Mouse (Mus musculus) CH12F3 (cell line): Measurements from ENCODE around the gene Mettl14.
"Not testable (repeated sequence)": the region's sequence is repeated elsewhere in the genome, so short reads cannot be mapped to it uniquely, and the experiment has no call there.

ENCODE experiments used
- in situ Hi-C: fragments of 300-500 bp; cut with MboI; formaldehyde crosslinking; loops from 2 replicates; pipeline ENCODE4 v1.14.3; 2020; ENCODE audit warnings: low sequenced_read_pairs

The Mettl14 gene

GRCm38 (mm10) chr3:123366820-123367219, 19.1 kb downstream of the Mettl14 start:
- in situ Hi-C loops, result not testable (repeated sequence)

GRCm38 (mm10) chr3:123356377-123356991, 29.4 kb downstream of the Mettl14 start:
- in situ Hi-C loops, result no loop called here

- in situ Hi-C loops, result no loop called here
Observed at GRCm38 (mm10) chr3:123354388-123354787, 31.5 kb downstream of the Mettl14 start.

GRCm38 (mm10) chr3:123353661-123354060, 32.2 kb downstream of the Mettl14 start:
- in situ Hi-C loops, result no loop called here

GRCm38 (mm10) chr3:123353183-123353582, 32.7 kb downstream of the Mettl14 start:
- in situ Hi-C loops, result no loop called here

GRCm38 (mm10) chr3:123351519-123351918, 34.4 kb downstream of the Mettl14 start:
- in situ Hi-C loops, result no loop called here

- in situ Hi-C loops, result no loop called here
Observed at GRCm38 (mm10) chr3:123350602-123351001, 35.3 kb downstream of the Mettl14 start.

GRCm38 (mm10) chr3:123348080-123348802, 37.7 kb downstream of the Mettl14 start:
- in situ Hi-C loops, result no loop called here

- in situ Hi-C loops, result no loop called here
Observed at GRCm38 (mm10) chr3:123343690-123344089, 42.2 kb downstream of the Mettl14 start.

- in situ Hi-C loops, result no loop called here
Observed at GRCm38 (mm10) chr3:123341049-123341448, 44.9 kb downstream of the Mettl14 start.

GRCm38 (mm10) chr3:123338666-123339195, 47.2 kb downstream of the Mettl14 start:
- in situ Hi-C loops, result no loop called here

GRCm38 (mm10) chr3:123337853-123338252, 48.1 kb downstream of the Mettl14 start:
- in situ Hi-C loops, result no loop called here

- in situ Hi-C loops, result no loop called here
Observed at GRCm38 (mm10) chr3:123336951-123337350, 49.0 kb downstream of the Mettl14 start.

- in situ Hi-C loops, result no loop called here
Observed at GRCm38 (mm10) chr3:123336455-123336854, 49.5 kb downstream of the Mettl14 start.

GRCm38 (mm10) chr3:123335480-123335879, 50.4 kb downstream of the Mettl14 start:
- in situ Hi-C loops, result no loop called here

- in situ Hi-C loops, result no loop called here
Observed at GRCm38 (mm10) chr3:123334947-123335346, 51.0 kb downstream of the Mettl14 start.

GRCm38 (mm10) chr3:123333055-123333424, 52.9 kb downstream of the Mettl14 start:
- in situ Hi-C loops, result no loop called here

GRCm38 (mm10) chr3:123332330-123333054, 53.4 kb downstream of the Mettl14 start:
- in situ Hi-C loops, result no loop called here

- in situ Hi-C loops, result no loop called here
Observed at GRCm38 (mm10) chr3:123330221-123330620, 55.7 kb downstream of the Mettl14 start.

- in situ Hi-C loops, result loop anchor here (5.0 kb wide), 1 partner anchor 167 kb away; no protein-coding TSS in a partner anchor
Observed at GRCm38 (mm10) chr3:123329251-123329650, 56.7 kb downstream of the Mettl14 start.

- in situ Hi-C loops, result no loop called here
Observed at GRCm38 (mm10) chr3:123324326-123324725, 61.6 kb downstream of the Mettl14 start.
